11 mouse cellular contexts compared by ENCODE assay signal in genomic region chr2:27931971-27932370, GRCm38 (mm10). TPM values are rescaled to one million over a fixed set of nuclear protein-coding genes. Genes with fewer than 3 reads are reported as not detected.
DNase-seq lines count a peak whose midpoint lies in the region; ATAC-seq and TF ChIP-seq lines count a peak whose summit lies in the region.
"Had no signal": no experiment of that assay in that cellular context is flagged by ENCODE, and none has a peak within 500 bp of the region (broad histone marks: within the 10 kb centered on the region; RNA-seq: fewer than 3 reads in every experiment).

No protein-coding gene starts in this region.

- H3K27ac ChIP-seq in forebrain, embryonic 14.5 days (ENCODE audit: low read depth, low read length): no peak overlapping the region
- no peak overlapping the region for H3K27ac ChIP-seq in forebrain, embryonic 11.5 days (ENCODE audit: low read depth, low read length)
- 0 out of 2 replicates have a peak overlapping the region, but pooled peaks have one; percentile 11 for H3K27ac ChIP-seq in midbrain, embryonic 12.5 days (replicated peaks)
- H3K27ac ChIP-seq in midbrain, embryonic 10.5 days (replicated peaks): no peak overlapping the region
- H3K27ac ChIP-seq in kidney, postnatal 0 days: peak overlapping the region; percentile 21; the same call in 1 of the 2 replicates
- no peak overlapping the region; the same call in 1 of the 2 replicates for H3K27ac ChIP-seq in stomach, postnatal 0 days (replicated peaks)

- ATAC-seq in forebrain, embryonic 14.5 days: no peak
- no peak for ATAC-seq in forebrain, embryonic 11.5 days (replicated peaks; ENCODE audit: low FRiP score)
- no peak for ATAC-seq in midbrain, embryonic 12.5 days (ENCODE audit: low FRiP score, low read depth)
- no peak for ATAC-seq in kidney, postnatal 0 days (replicated peaks; ENCODE audit: low FRiP score, low read depth)
- no peak for ATAC-seq in stomach, postnatal 0 days (ENCODE audit: low FRiP score, low TSS enrichment)
- no peak for ATAC-seq in megakaryocyte, adult 5-6 weeks (ENCODE audit: poor library complexity, severe bottlenecking)
- ATAC-seq in activated CD4-positive, CD25-positive, alpha-beta regulatory T cell, adult 4 months: no peak
- ATAC-seq: inflammation-experienced regulatory T-cells, adult 6 months had no signal

- TF ChIP-seq CTCF in kidney, postnatal 0 days (IDR thresholded peaks at IDR 0.05; ENCODE audit: low read depth): no peak
- TF ChIP-seq CTCF in stomach, postnatal 0 days (IDR thresholded peaks at IDR 0.05; ENCODE audit: low read depth): no peak; the same call in 1 of the 2 replicates

- no peaks in the 10 kb centered on the region for H3K9me3 ChIP-seq in forebrain, embryonic 14.5 days (replicated peaks; ENCODE audit: control insufficient read depth, low read length)
- no peaks in the 10 kb centered on the region for H3K9me3 ChIP-seq in forebrain, embryonic 11.5 days (ENCODE audit: control insufficient read depth, low read length)
- no peaks in the 10 kb centered on the region for H3K9me3 ChIP-seq in midbrain, embryonic 12.5 days
- H3K9me3 ChIP-seq in midbrain, embryonic 10.5 days (replicated peaks): no peaks in the 10 kb centered on the region
- no peaks in the 10 kb centered on the region for H3K9me3 ChIP-seq in kidney, postnatal 0 days (replicated peaks; ENCODE audit: low read length)
- no peaks in the 10 kb centered on the region for H3K9me3 ChIP-seq in stomach, postnatal 0 days (ENCODE audit: control insufficient read depth, low read length)

- H3K4me1 ChIP-seq in forebrain, embryonic 14.5 days (ENCODE audit: control insufficient read depth, insufficient read depth, low read length): peaks cover 14% of the 10 kb centered on the region
- H3K4me1 ChIP-seq in forebrain, embryonic 11.5 days (replicated peaks; ENCODE audit: control insufficient read depth, insufficient read depth, low read length): no peaks in the 10 kb centered on the region; the same call in 1 of the 2 replicates
- H3K4me1 ChIP-seq in midbrain, embryonic 12.5 days: peaks cover 11% of the 10 kb centered on the region
- H3K4me1 ChIP-seq in midbrain, embryonic 10.5 days: peaks cover 8% of the 10 kb centered on the region; the same call in 1 of the 2 replicates
- H3K4me1 ChIP-seq in kidney, postnatal 0 days (replicated peaks; ENCODE audit: insufficient read depth, low read length): peaks cover 16% of the 10 kb centered on the region; the same call in 1 of the 2 replicates
- H3K4me1 ChIP-seq in stomach, postnatal 0 days (replicated peaks; ENCODE audit: control insufficient read depth, insufficient read depth): peaks cover 23% of the 10 kb centered on the region

- DNase-seq in forebrain, embryonic 14.5 days (ENCODE audit: low spot score): peak; percentile 13
- DNase-seq in forebrain, embryonic 11.5 days (ENCODE audit: low spot score): no peak
- no peak for DNase-seq in midbrain, embryonic 10.5 days (ENCODE audit: low spot score)
- peak; percentile 68 for DNase-seq in kidney, postnatal 0 days (ENCODE audit: low spot score)
- no peak for DNase-seq in stomach, postnatal 0 days (ENCODE audit: low spot score)
- DNase-seq: lung, adult 2 months; thymus, postnatal 36 days had no signal

- no peak overlapping the region for H3K9ac ChIP-seq in forebrain, embryonic 14.5 days (ENCODE audit: low read length)
- no peak overlapping the region for H3K9ac ChIP-seq in forebrain, embryonic 11.5 days (ENCODE audit: low read length)
- H3K9ac ChIP-seq in midbrain, embryonic 12.5 days (replicated peaks): no peak overlapping the region
- H3K9ac ChIP-seq in kidney, postnatal 0 days (ENCODE audit: low read depth, low read length): no peak overlapping the region
- H3K9ac ChIP-seq in stomach, postnatal 0 days (ENCODE audit: low read length): no peak overlapping the region

- no peaks in the 10 kb centered on the region for H3K36me3 ChIP-seq in forebrain, embryonic 14.5 days (ENCODE audit: control insufficient read depth, insufficient read depth, low read length)
- H3K36me3 ChIP-seq in forebrain, embryonic 11.5 days (ENCODE audit: control insufficient read depth, insufficient read depth, low read length): no peaks in the 10 kb centered on the region
- no peaks in the 10 kb centered on the region for H3K36me3 ChIP-seq in midbrain, embryonic 12.5 days
- H3K36me3 ChIP-seq in midbrain, embryonic 10.5 days: no peaks in the 10 kb centered on the region
- H3K36me3 ChIP-seq in kidney, postnatal 0 days (ENCODE audit: insufficient read depth, low read length): no peaks in the 10 kb centered on the region
- peaks cover 2% of the 10 kb centered on the region; the same call in 1 of the 2 replicates for H3K36me3 ChIP-seq in stomach, postnatal 0 days (ENCODE audit: control insufficient read depth, insufficient read depth, low read length)

- WGBS in forebrain, embryonic 14.5 days: 45% methylated on average over 3 of the region's 3 CpGs
- 44% methylated on average over 3 of the region's 3 CpGs for WGBS in forebrain, embryonic 11.5 days
- WGBS in midbrain, embryonic 12.5 days: 38% methylated on average over 3 of the region's 3 CpGs
- 50% methylated on average over 3 of the region's 3 CpGs for WGBS in midbrain, embryonic 10.5 days
- WGBS in kidney, postnatal 0 days: 33% methylated on average over 3 of the region's 3 CpGs
- 46% methylated on average over 3 of the region's 3 CpGs for WGBS in stomach, postnatal 0 days

- no peak overlapping the region for H3K4me2 ChIP-seq in forebrain, embryonic 14.5 days (ENCODE audit: low read length)
- no peak overlapping the region for H3K4me2 ChIP-seq in forebrain, embryonic 11.5 days (ENCODE audit: low read depth, low read length, severe bottlenecking)
- no peak overlapping the region for H3K4me2 ChIP-seq in midbrain, embryonic 12.5 days (replicated peaks)
- H3K4me2 ChIP-seq in kidney, postnatal 0 days (ENCODE audit: low read length): no peak overlapping the region
- 0 out of 2 replicates have a peak overlapping the region, but pooled peaks have one; percentile 5 for H3K4me2 ChIP-seq in stomach, postnatal 0 days (replicated peaks; ENCODE audit: low read depth)

- no peak overlapping the region for H3K4me3 ChIP-seq in forebrain, embryonic 14.5 days (ENCODE audit: low read depth, low read length)
- H3K4me3 ChIP-seq in forebrain, embryonic 11.5 days (ENCODE audit: low read depth, low read length): no peak overlapping the region
- H3K4me3 ChIP-seq in midbrain, embryonic 12.5 days: no peak overlapping the region
- no peak overlapping the region for H3K4me3 ChIP-seq in midbrain, embryonic 10.5 days
- no peak overlapping the region for H3K4me3 ChIP-seq in kidney, postnatal 0 days (replicated peaks; ENCODE audit: low read depth, low read length)
- H3K4me3 ChIP-seq in stomach, postnatal 0 days (ENCODE audit: low read depth, low read length): no peak overlapping the region

- TF ChIP-seq EP300 in stomach, postnatal 0 days (optimal IDR thresholded peaks at IDR 0.05): no peak

- no peaks in the 10 kb centered on the region for H3K27me3 ChIP-seq in forebrain, embryonic 14.5 days (replicated peaks; ENCODE audit: control insufficient read depth, insufficient read depth, low read length)
- H3K27me3 ChIP-seq in forebrain, embryonic 11.5 days (ENCODE audit: control insufficient read depth, insufficient read depth, low read length): no peaks in the 10 kb centered on the region
- H3K27me3 ChIP-seq in midbrain, embryonic 12.5 days: no peaks in the 10 kb centered on the region
- no peaks in the 10 kb centered on the region for H3K27me3 ChIP-seq in midbrain, embryonic 10.5 days (ENCODE audit: low read depth, poor library complexity, severe bottlenecking)
- H3K27me3 ChIP-seq in kidney, postnatal 0 days (ENCODE audit: insufficient read depth, low read length): no peaks in the 10 kb centered on the region
- no peaks in the 10 kb centered on the region for H3K27me3 ChIP-seq in stomach, postnatal 0 days (ENCODE audit: control insufficient read depth, insufficient read depth, low read length)

RNA-seq across cellular contexts. Expression of gene Col5a1, which starts 45.7 kb away (rescaled TPM):
- 5.3 and 6.9 TPM in 2 replicates for polyA plus RNA-seq in forebrain, embryonic 14.5 days (2014; fragmentation: Nextera tagmentation; extraction: Ambion mirVana)
- polyA plus RNA-seq in forebrain, embryonic 11.5 days (2014; fragmentation: Nextera tagmentation; extraction: Ambion mirVana): 20.9 and 23.7 TPM in 2 replicates
- 25.3 and 35.8 TPM in 2 replicates for polyA plus RNA-seq in midbrain, embryonic 12.5 days (2016; fragmentation: Nextera tagmentation; extraction: Ambion mirVana)
- polyA plus RNA-seq in midbrain, embryonic 10.5 days (2016; fragmentation: Nextera tagmentation; extraction: Ambion mirVana): 16.2 and 19.8 TPM in 2 replicates
- polyA plus RNA-seq in kidney, postnatal 0 days (2015; fragmentation: Nextera tagmentation; extraction: Ambion mirVana): 33.2 and 36.5 TPM in 2 replicates
- 68.7 and 69.2 TPM in 2 replicates for polyA plus RNA-seq in stomach, postnatal 0 days (2015; fragmentation: Nextera tagmentation; extraction: Ambion mirVana)
- total RNA-seq in megakaryocyte, adult 5-6 weeks (2015): 0.78 and 2.2 TPM in 2 replicates
- total RNA-seq in megakaryocyte, adult 5-6 weeks (2017): 0.77 and 1.1 TPM in 2 replicates
- not detected for polyA plus RNA-seq in activated CD4-positive, CD25-positive, alpha-beta regulatory T cell, adult 4 months (2017; shearing (Covaris generic))
- polyA plus RNA-seq: inflammation-experienced regulatory T-cells, adult 6 months had no signal

Comparison
In these comparisons a context has a peak if more than half of its experiments do, and no peak if none do; other contexts are left out.
1. DNase-seq: peak in forebrain, embryonic 14.5 days (single experiment) and kidney, postnatal 0 days (single experiment); none in forebrain, embryonic 11.5 days (single experiment), midbrain, embryonic 10.5 days (single experiment) and stomach, postnatal 0 days (single experiment).
2. H3K27ac ChIP-seq: peak in midbrain, embryonic 12.5 days (single experiment) and kidney, postnatal 0 days (single experiment); none in forebrain, embryonic 14.5 days (single experiment), forebrain, embryonic 11.5 days (single experiment), midbrain, embryonic 10.5 days (single experiment) and stomach, postnatal 0 days (single experiment).